Mouse (Mus musculus) mesoderm, embryonic 11.5 days (tissue): Measurements from ENCODE around the gene Wnt3a.
A peak's percentile ranks its signal among the peaks of the same experiment; 100 is the strongest.
"Not testable (repeated sequence)": the region's sequence is repeated elsewhere in the genome, so short reads cannot be mapped to it uniquely, and the experiment has no call there.

ENCODE experiments used
- DNase-seq: peaks from one replicate; pipeline ENCODE4 v3.0.0-alpha.2; 2012; ENCODE audit warnings: low read depth, low spot score

Gene Wnt3a

GRCm38 (mm10) chr11:59219064-59219463, 71.5 kb downstream of the Wnt3a start:
- DNase-seq = peak; percentile 37

GRCm38 (mm10) chr11:59218389-59218998, 72.1 kb downstream of the Wnt3a start:
- no peak for DNase-seq

- no peak for DNase-seq
Measured at GRCm38 (mm10) chr11:59216955-59217354, 73.6 kb downstream of the Wnt3a start.

GRCm38 (mm10) chr11:59212892-59213494, 77.6 kb downstream of the Wnt3a start:
- DNase-seq = no peak

DNA sequence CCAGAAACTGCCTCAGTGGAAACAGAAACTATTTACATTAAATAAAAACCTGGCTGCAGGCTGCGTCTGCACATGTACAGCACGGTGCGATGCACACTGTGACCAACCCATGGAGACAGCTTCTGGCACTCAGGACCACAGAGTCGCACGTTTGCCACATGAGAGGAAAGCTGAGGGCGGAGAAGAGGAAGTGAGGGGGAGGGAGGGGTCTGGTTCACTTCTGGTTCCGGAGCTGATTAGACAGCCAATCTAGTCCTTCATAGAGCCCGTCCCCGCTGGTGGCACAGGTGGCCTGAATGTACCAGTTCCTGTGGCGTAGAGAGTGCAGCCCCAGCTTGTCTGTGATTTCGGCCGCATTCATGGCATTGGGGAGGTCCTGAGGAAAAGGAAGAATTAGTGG, 78.2 kb downstream of the Wnt3a start:
- not testable (repeated sequence) for DNase-seq

- not testable (repeated sequence) for DNase-seq
Measured at GRCm38 (mm10) chr11:59211561-59211960, 79.0 kb downstream of the Wnt3a start.

DNA sequence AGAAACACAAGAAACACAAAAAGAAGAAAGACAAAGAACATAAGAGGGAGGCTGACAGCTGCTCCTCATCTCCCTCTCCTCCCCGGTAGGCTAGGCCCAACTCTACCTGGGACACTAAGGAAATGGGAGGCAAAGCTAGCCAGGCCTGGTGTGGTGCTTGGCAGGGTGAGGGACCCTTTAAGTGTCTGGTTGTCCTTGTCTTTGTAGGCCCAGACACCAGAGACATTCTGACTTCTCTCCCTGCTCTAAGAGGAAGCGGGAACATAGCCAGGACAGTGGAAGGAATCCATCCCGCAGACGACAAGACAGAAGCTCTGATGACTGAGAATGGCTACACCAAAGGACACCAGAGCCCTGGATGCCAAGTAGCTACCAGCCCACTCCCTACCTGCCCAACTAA, 80.5 kb downstream of the Wnt3a start:
- no peak for DNase-seq

- DNase-seq = no peak
Measured at GRCm38 (mm10) chr11:59209580-59209979, 81.0 kb downstream of the Wnt3a start.

- peak; percentile 73 for DNase-seq
Measured at GRCm38 (mm10) chr11:59209003-59209441, 81.5 kb downstream of the Wnt3a start.

DNA sequence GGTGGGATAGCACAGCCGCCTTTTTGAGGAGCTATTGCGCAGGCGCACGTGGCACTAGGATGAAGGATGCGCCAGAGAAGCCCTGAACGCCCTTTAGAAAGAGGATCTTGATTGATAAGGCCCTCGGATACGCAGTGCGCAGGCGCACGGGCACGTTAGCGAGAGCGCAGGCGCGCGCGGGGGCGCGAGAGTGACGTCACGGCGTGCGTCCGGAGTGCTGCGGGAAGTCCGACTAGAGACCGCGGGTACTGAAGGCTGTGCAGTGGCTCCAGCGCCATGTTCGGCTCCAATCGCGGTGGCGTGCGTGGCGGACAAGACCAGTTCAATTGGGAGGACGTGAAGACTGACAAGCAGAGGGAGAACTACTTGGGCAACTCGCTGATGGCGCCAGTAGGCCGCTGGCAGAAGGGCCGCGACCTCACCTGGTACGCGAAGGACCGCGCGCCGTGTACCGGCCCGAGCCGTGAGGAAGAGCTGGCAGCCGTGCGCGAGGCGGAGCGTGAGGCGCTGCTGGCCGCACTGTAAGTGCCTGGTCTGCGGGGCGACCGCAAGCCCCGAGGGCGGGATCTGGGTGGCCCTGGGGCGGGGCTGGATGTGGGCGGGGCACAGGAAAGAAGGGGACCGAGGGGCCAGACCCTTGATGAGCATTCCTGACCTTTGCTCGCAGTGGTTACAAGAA, 82.3 kb downstream of the Wnt3a start, which contains the start of gene 2310033P09Rik:
Gene 2310033P09Rik, plus strand, starts transcription at position 169 of the 679 bp plus-strand sequence.
- peak; percentile 97 for DNase-seq

DNA sequence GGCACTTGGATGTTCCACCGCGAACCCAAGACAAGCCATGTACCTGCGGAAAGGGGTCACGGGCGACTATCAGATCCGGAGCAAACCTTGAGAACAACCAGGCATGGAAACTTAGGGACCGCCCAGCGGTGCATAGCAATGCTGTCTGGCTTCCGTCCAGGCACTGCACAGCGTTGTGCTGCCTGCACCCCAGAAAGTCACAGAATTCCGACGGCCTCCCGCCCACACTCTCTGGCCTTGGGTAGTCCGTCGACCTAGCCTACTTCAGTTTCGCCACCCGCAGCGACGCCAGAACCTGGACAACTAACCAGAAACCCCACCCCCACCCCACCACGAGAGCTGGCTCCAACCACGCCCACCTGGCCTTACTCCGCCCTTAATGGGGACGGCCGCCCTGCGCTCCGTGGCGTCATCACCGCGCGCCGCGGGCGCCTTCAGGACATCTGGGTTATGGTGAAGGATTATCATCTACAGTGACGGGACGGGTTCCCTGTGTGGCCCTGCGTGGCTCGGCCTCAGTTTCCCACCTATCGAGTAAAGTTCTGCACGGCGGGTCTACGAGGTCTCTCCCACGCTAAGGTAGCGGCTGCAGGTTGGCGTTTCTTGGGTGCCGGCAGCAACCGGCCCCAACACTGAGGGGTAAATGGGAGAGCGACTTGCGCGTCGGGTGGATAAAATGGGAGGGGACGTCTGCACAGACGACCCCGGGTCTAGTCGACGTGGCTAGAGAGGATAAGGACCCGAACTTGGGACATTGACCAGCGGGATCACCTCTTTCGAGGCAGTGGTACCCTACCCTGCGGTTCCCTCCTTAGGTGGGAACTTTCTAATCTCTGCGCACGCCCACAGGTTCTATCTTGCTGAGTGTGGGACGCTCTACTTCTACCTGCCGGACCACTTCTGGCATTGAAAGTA, 88.2 kb downstream of the Wnt3a start, which contains the start of gene Mrpl55:
Gene Mrpl55, plus strand, starts transcription at position 406 of the 915 bp plus-strand sequence.
- DNase-seq = peak; percentile 94

GRCm38 (mm10) chr11:59201216-59202002, 89.1 kb downstream of the Wnt3a start:
- DNase-seq = no peak
